8 mouse cellular contexts compared by ENCODE assay signal in genomic region chr17:56461771-56462743, GRCm38 (mm10). TPM values are rescaled to one million over a fixed set of nuclear protein-coding genes. Genes with fewer than 3 reads are reported as not detected.
DNase-seq lines count a peak whose midpoint lies in the region; ATAC-seq lines count a peak whose summit lies in the region.

No protein-coding gene starts in this region.

- H3K4me1 ChIP-seq in hindbrain, embryonic 15.5 days (replicated peaks), result peaks cover 83% of the 10 kb centered on the region

- H3K27ac ChIP-seq in hindbrain, embryonic 15.5 days (replicated peaks), result peak overlapping the region; percentile 81

- H3K4me2 ChIP-seq in hindbrain, embryonic 15.5 days, result peak overlapping the region; percentile 77

- no peaks in the 10 kb centered on the region for H3K27me3 ChIP-seq in hindbrain, embryonic 15.5 days

- DNase-seq in T-cell, adult 2 months (ENCODE audit: low spot score), result peak; percentile 94
- peak; percentile 81 to 87 for DNase-seq in cerebellum, postnatal 36 days
- DNase-seq in frontal cortex, postnatal 36 days (ENCODE audit: low spot score in 2 of 2), result peak; percentile 95 to 96
- peak; percentile 97 for DNase-seq in left cerebral cortex, adult 11 months (ENCODE audit: low spot score)
- DNase-seq in lung, postnatal 4 days, result peak; percentile 99 to 100
- peak; percentile 99 for DNase-seq in retina, postnatal 7 days (ENCODE audit: low read depth, low spot score)
- DNase-seq in urinary bladder, adult 2 months (ENCODE audit: low spot score), result peak; percentile 93

- ATAC-seq in hindbrain, embryonic 15.5 days (ENCODE audit: low FRiP score, low read depth), result peak; percentile 92

- peak overlapping the region; percentile 45 for H3K4me3 ChIP-seq in hindbrain, embryonic 15.5 days

- H3K36me3 ChIP-seq in hindbrain, embryonic 15.5 days, result peaks cover 8% of the 10 kb centered on the region

- peak overlapping the region; percentile 44 for H3K9ac ChIP-seq in hindbrain, embryonic 15.5 days

- no peaks in the 10 kb centered on the region for H3K9me3 ChIP-seq in hindbrain, embryonic 15.5 days

- under 1% methylated on average over 77 of the region's 77 CpGs for WGBS in hindbrain, embryonic 15.5 days

RNA-seq across cellular contexts. Expression of gene Ptprs, which starts 14.2 kb away (rescaled TPM):
- polyA plus RNA-seq in hindbrain, embryonic 15.5 days (2015; fragmentation: Nextera tagmentation; extraction: Ambion mirVana), result 277 and 302 TPM in 2 replicates
- 313 and 341 TPM in 2 replicates for polyA plus RNA-seq in urinary bladder, adult 2 months (2012; rRNA removed)

RNA-seq across cellular contexts. Expression of gene Znrf4, which starts 50.2 kb away (rescaled TPM):
- polyA plus RNA-seq in hindbrain, embryonic 15.5 days (2015; fragmentation: Nextera tagmentation; extraction: Ambion mirVana), result 0.17 TPM in 1 of 2 replicates, not detected in the other
- polyA plus RNA-seq in urinary bladder, adult 2 months (2012; rRNA removed), result not detected in 2 replicates

Comparison
In these comparisons a context has a peak if more than half of its experiments do, and no peak if none do; other contexts are left out.
1. Peak in every context shown above with its lines: DNase-seq, ATAC-seq, H3K4me3 ChIP-seq and H3K27ac ChIP-seq.